Mouse (Mus musculus) midbrain, postnatal 0 days (tissue): ENCODE data around the gene Rbm47. TPM values are rescaled to one million over a fixed set of nuclear protein-coding genes. Genes with fewer than 3 reads are reported as not detected.

ENCODE experiments used
- ATAC-seq: fragments of 200-750 bp; cut with Nextera tagmentation; 2 replicates; pipeline ENCODE4 v1.8.0; 2017; ENCODE audit warnings: moderate number of reproducible peaks, mild to moderate bottlenecking, moderate TSS enrichment, moderate library complexity; ENCODE audit not compliant: low FRiP score
- DNase-seq: peaks from one replicate; pipeline ENCODE4 v3.0.0-alpha.2; 2015; ENCODE audit warnings: low spot score
- H3K27ac ChIP-seq: fragments of 300-500 bp; sonication (generic); 2 replicates; pipeline ENCODE4 v1.5.1; 2014; ENCODE audit warnings: low read depth, mild to moderate bottlenecking, low read length, mixed read lengths
- H3K27me3 ChIP-seq: fragments of 300-500 bp; sonication (generic); 2 replicates; pipeline ENCODE4 v1.6.1; 2014; ENCODE audit warnings: low read length, control low read depth, mixed read lengths; ENCODE audit not compliant: insufficient read depth
- H3K36me3 ChIP-seq: fragments of 300-500 bp; sonication (generic); 2 replicates; pipeline ENCODE4 v1.6.1; 2014; ENCODE audit warnings: low read length, control low read depth, mixed read lengths; ENCODE audit not compliant: insufficient read depth
- H3K4me1 ChIP-seq: fragments of 300-500 bp; sonication (generic); 2 replicates; pipeline ENCODE4 v1.6.1; 2014; ENCODE audit warnings: mild to moderate bottlenecking, control low read depth, antibody characterized with exemption, low read length, mixed read lengths; ENCODE audit not compliant: insufficient read depth
- H3K4me2 ChIP-seq: fragments of 300-500 bp; sonication (generic); 2 replicates; pipeline ENCODE4 v1.6.1; 2014; ENCODE audit warnings: low read depth, mild to moderate bottlenecking, low read length, mixed read lengths; ENCODE audit not compliant: poor library complexity, severe bottlenecking
- H3K4me3 ChIP-seq: fragments of 300-500 bp; sonication (generic); 2 replicates; pipeline ENCODE4 v1.5.1; 2014; ENCODE audit warnings: low read depth, mild to moderate bottlenecking, low read length, moderate library complexity
- H3K9ac ChIP-seq: fragments of 300-500 bp; sonication (generic); replicated peaks from 2 replicates; pipeline ENCODE4 v1.6.1; 2014; ENCODE audit warnings: mild to moderate bottlenecking, low read length, moderate library complexity, mixed read lengths; ENCODE audit not compliant: poor library complexity, severe bottlenecking
- H3K9me3 ChIP-seq: fragments of 300-500 bp; sonication (generic); 2 replicates; pipeline ENCODE4 v1.6.1; 2016; ENCODE audit warnings: low read length, control low read depth
- CTCF ChIP-seq: IDR thresholded peaks from 2 replicates; pipeline ENCODE4 v1.5.1; 2016; ENCODE audit warnings: antibody characterized with exemption, mild to moderate bottlenecking
- WGBS: fragments of 180-500 bp; shearing (Covaris S2); extraction: QIAGEN DNeasy Blood & Tissue Kit; methylation state at CpG from one replicate; pipeline ENCODE4 v1.1.7; 2014; 5-methylcytosine and 5-hydroxymethylcytosine counted together
- polyA plus RNA-seq: library from polyadenylated mRNA; unstranded; fragments of >200 nt; fragmentation: Nextera tagmentation; extraction: Ambion mirVana; gene quantifications from 2 replicates; pipeline ENCODE4 v1.2.1, GENCODE M21; 2015
- total RNA-seq: library from RNA; depleted of rRNA; stranded (reverse); fragments of >200 nt; gene quantifications from 2 replicates; pipeline ENCODE4 v1.2.3, GENCODE M21; 2014

Gene Rbm47
- total and polyA plus RNA-seq, 2 experiments from 2014 or later = 1.4 to 2.5 TPM

- whole genome bisulfite sequencing = 82% methylated on average over 2 of the region's 2 CpGs
- no peak overlapping the region for H3K4me3 ChIP-seq
- ATAC-seq (no peak), DNase-seq (no peak)
- no peaks in the 10 kb centered on the region for H3K36me3 ChIP-seq
- no peak overlapping the region for H3K9ac ChIP-seq
- peaks cover 3% of the 10 kb centered on the region; the same call in 1 of the 2 replicates for H3K4me1 ChIP-seq
- TF ChIP-seq CTCF = no peak
- no peaks in the 10 kb centered on the region for H3K9me3 ChIP-seq
- peaks cover 12% of the 10 kb centered on the region for H3K27me3 ChIP-seq
- H3K4me2 ChIP-seq = no peak overlapping the region
- no peak overlapping the region for H3K27ac ChIP-seq
These were observed 23.8 kb downstream of the Rbm47 start for GRCm38 (mm10) chr5:66149111-66149510.

DNA sequence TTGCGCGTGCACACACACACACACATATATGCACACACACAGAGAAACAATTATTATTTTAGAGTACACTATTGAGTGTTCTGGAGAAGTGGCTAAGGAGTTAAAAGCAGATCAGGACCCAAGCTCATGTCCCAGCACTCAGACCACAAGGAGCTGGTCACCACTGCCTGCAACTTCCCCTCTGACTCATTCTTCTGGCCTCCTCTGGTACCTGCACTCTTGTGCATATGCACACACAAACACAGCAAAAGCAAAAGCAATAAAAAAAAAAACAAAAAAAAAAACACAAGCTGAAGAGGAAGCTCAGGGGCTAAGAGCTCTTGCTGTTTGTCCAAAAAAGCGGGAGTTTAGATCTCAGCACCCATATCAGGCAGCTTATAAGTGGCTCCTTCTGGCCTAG is 25.6 kb downstream of the Rbm47 start:
- TF ChIP-seq CTCF = no peak
- no peak for ATAC-seq
- no peak for DNase-seq
- peaks cover 3% of the 10 kb centered on the region; the same call in 1 of the 2 replicates for H3K4me1 ChIP-seq
- peaks cover 9% of the 10 kb centered on the region for H3K27me3 ChIP-seq
- H3K27ac ChIP-seq = no peak overlapping the region
- WGBS = 95% methylated on average over 3 of the region's 3 CpGs
- H3K36me3 ChIP-seq = no peaks in the 10 kb centered on the region
- H3K4me3 ChIP-seq = no peak overlapping the region
- H3K9me3 ChIP-seq = no peaks in the 10 kb centered on the region
- H3K4me2 ChIP-seq = no peak overlapping the region
- no peak overlapping the region for H3K9ac ChIP-seq

GRCm38 (mm10) chr5:66145583-66145982 is 27.3 kb downstream of the Rbm47 start:
- DNase-seq = no peak
- Histone ChIP-seq H3K9ac (no peak overlapping the region), H3K36me3 (no peaks in the 10 kb centered on the region), H3K4me2 (no peak overlapping the region), H3K27me3 (peaks cover 5% of the 10 kb centered on the region; the same call in 1 of the 2 replicates), H3K4me1 (no peaks in the 10 kb centered on the region), H3K27ac (no peak overlapping the region), H3K9me3 (no peaks in the 10 kb centered on the region), H3K4me3 (no peak overlapping the region)
- no peak for TF ChIP-seq CTCF
- 90% methylated on average over 5 of the region's 5 CpGs for WGBS
- ATAC-seq = no peak

DNA sequence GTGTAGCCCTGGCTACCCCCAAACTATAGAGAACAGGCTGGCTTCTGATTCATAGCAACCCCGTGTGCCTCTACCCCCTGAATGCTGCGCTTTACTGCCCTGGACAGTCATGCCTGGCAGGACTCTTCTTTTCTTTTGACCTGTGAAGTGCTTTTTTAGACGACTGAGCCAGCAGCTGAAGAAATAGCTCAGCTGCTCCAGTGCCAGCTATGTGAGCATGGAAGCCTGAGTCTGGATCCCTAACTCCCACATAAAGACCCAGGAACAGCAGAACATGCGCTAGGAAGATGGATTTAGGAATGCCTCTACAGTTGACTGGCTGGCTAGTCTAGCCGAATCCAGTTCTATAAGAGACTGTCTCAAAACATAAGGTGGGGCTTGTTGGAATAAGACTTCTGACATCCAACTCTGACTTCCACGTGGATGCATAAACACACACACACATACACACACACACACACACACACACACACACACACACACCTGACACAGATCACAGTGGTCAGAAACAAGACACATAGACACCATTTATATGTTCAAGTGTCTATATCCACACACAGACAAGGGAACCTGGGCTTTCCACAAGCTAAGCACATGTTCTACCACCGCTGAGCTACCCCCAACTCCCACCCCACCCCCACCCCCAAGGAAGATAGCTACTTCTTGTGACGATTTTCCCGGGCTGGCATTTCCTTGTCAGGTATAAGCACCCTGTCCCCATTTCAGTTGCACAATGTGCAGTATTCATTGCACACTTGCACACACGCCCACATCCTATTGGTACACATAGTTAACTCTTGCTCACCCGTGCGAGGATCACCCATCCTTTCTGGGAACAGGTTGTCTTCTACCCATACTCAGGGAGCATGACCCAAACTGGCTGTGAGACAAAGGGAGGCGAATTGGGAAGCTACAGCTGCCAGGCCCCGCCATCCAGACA is 29.6 kb downstream of the Rbm47 start:
- no peak for DNase-seq
- WGBS = 83% methylated on average over 14 of the region's 14 CpGs
- Histone ChIP-seq H3K9ac (no peak overlapping the region), H3K4me1 (no peaks in the 10 kb centered on the region), H3K27ac (no peak overlapping the region), H3K4me2 (no peak overlapping the region), H3K36me3 (no peaks in the 10 kb centered on the region), H3K9me3 (no peaks in the 10 kb centered on the region), H3K27me3 (no peaks in the 10 kb centered on the region), H3K4me3 (no peak overlapping the region)
- TF ChIP-seq CTCF = no peak
- ATAC-seq = no peak

GRCm38 (mm10) chr5:66141474-66141873 is 31.4 kb downstream of the Rbm47 start:
- 93% methylated on average over 4 of the region's 4 CpGs for WGBS
- H3K27me3 ChIP-seq = no peaks in the 10 kb centered on the region
- no peak overlapping the region for H3K9ac ChIP-seq
- ATAC-seq = no peak
- H3K4me1 ChIP-seq = no peaks in the 10 kb centered on the region
- H3K4me2 ChIP-seq = no peak overlapping the region
- no peak overlapping the region for H3K27ac ChIP-seq
- no peaks in the 10 kb centered on the region for H3K9me3 ChIP-seq
- TF ChIP-seq CTCF = no peak
- H3K36me3 ChIP-seq = no peaks in the 10 kb centered on the region
- no peak overlapping the region for H3K4me3 ChIP-seq
- no peak for DNase-seq

DNA sequence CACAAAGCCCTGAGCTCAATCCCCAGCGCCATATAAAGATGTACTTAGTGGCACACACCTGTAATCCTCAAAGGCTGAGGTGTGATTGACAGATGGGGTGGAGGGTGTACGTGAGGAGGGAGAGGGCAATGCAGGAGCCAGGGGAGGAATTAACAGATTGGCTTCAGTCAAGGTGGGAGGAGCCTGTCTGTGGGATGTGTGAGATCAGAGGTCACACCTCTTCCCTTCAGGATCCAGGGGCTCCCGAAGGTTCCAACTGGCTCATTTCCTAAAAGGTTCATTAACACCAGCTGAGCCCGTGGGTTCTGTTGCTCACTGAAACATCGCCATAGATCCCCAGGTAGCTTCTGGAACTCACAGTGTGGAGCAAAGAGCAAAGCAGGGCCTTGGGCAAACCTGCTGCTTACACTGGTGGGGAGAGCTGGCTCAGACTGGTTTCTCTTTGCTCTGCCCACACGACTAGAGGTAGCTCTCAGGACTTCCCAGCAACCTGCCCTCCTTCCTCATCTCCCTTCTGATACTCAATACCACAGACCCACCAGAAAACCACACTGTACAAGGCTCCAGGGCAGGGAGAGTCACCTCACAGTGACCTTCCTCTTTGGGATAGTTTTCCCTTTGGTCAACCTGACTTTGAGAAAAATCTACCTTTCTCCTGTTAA is 33.2 kb downstream of the Rbm47 start:
- ATAC-seq = no peak
- H3K27ac ChIP-seq = no peak overlapping the region
- no peak overlapping the region for H3K4me2 ChIP-seq

More for the DNA sequence above, 33.2 kb downstream of the Rbm47 start:
- Histone ChIP-seq H3K27me3 (no peaks in the 10 kb centered on the region), H3K9ac (no peak overlapping the region), H3K4me3 (no peak overlapping the region), H3K4me1 (no peaks in the 10 kb centered on the region), H3K9me3 (no peaks in the 10 kb centered on the region), H3K36me3 (no peaks in the 10 kb centered on the region)
- no peak for DNase-seq
- 49% methylated on average over 6 of the region's 6 CpGs for WGBS
- TF ChIP-seq CTCF = no peak
